Mouse (Mus musculus) subcutaneous adipose tissue, adult 2 months (tissue): Measurements from ENCODE around the gene Evpl. TPM values are rescaled to one million over a fixed set of nuclear protein-coding genes. Genes with fewer than 3 reads are reported as not detected.

Source experiments
- polyA plus RNA-seq: library from polyadenylated mRNA; depleted of rRNA; stranded (reverse); fragments of >200 nt; gene quantifications from 2 replicates; pipeline ENCODE4 v1.2.3, GENCODE M21; 2012; ENCODE audit warnings: low replicate concordance; rRNA removed

The Evpl gene
- 0.26 and 2.2 TPM in 2 replicates for polyA plus RNA-seq

DNA sequence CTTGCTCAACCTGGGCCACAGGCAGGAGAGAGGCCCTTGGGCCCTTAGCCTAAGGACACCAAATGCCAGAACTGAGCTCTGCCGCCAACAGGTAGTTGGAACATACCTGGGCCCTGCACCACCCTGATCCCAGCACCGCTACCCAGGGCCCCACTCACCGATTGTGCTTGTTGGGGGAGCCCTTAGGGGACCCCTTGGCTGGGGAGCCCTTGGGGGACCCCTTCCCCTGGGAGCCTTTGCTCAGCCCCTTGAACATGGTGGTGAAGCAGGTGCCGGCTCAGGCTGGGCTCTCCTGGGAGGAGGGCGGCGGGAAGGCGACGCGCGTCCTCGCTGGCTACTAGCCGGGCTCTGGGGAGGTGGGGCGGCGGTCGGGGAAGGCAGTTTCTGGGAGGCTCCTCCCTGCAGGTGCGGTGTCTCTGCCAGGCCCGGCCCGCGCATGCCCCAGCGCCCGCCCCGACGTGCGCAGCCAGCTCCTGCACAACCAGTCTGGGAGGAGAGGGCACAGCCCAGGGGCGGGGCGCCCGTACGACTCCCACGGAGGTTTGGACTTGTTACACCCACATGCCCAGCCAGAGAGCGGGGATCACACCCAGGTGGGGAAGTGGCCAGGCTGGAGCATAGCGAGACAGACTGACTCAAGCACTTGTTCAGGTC lies at the start of gene Evpl:
TSS of gene Evpl (minus strand) at position 336 of the 654 bp plus-strand sequence.

GRCm38 (mm10) chr11:116280751-116281663 lies 43.1 kb upstream of the Evpl start, which contains the start of gene Galr2:
Galr2 (plus strand) TSS chr11:116280939.

GRCm38 (mm10) chr11:116274045-116274666 lies 36.3 kb upstream of the Evpl start, which contains the start of gene Srp68:
Srp68 (minus strand) TSS chr11:116274217.

GRCm38 (mm10) chr11:116198639-116199531 lies 39.0 kb downstream of the Evpl start, which contains the start of the genes Ten1 and Acox1:
Ten1 (plus strand) TSS chr11:116198855.
Acox1 (minus strand) TSS chr11:116199045.

Other genes starting within 250 kb of the Evpl start
- 26.1 and 53.1 TPM in 2 replicates for gene Galk1, start 225.4 kb downstream of the Evpl start, polyA plus RNA-seq
- 78.9 and 242 TPM in 2 replicates for gene H3f3b, start 210.1 kb downstream of the Evpl start, polyA plus RNA-seq
- 23.6 and 56.2 TPM in 2 replicates for gene Unk, start 207.8 kb downstream of the Evpl start, polyA plus RNA-seq
- 1.7 and 7.5 TPM in 2 replicates for gene Unc13d, start 160.1 kb downstream of the Evpl start, polyA plus RNA-seq
- 189 and 264 TPM in 2 replicates for gene Wbp2, start 151.1 kb downstream of the Evpl start, polyA plus RNA-seq
- 41.1 and 61.3 TPM in 2 replicates for gene Trim47, start 110.9 kb downstream of the Evpl start, polyA plus RNA-seq
- 12.7 and 19.1 TPM in 2 replicates for gene Trim65, start 106.9 kb downstream of the Evpl start, polyA plus RNA-seq
- 43.3 and 80.0 TPM in 2 replicates for gene Mrpl38, start 99.2 kb downstream of the Evpl start, polyA plus RNA-seq
- 15.9 and 34.9 TPM in 2 replicates for gene Fbf1, start 69.9 kb downstream of the Evpl start, polyA plus RNA-seq
- gene Ten1, start 39.2 kb downstream of the Evpl start, polyA plus RNA-seq = 11.0 and 38.0 TPM in 2 replicates
- gene Acox1, start 39.0 kb downstream of the Evpl start, polyA plus RNA-seq = 158 and 369 TPM in 2 replicates
- 47.5 and 69.1 TPM in 2 replicates for gene Srp68, start 36.1 kb upstream of the Evpl start, polyA plus RNA-seq
- gene Galr2, start 42.9 kb upstream of the Evpl start, polyA plus RNA-seq = 0.06 and 2.1 TPM in 2 replicates
- 36.6 and 41.8 TPM in 2 replicates for gene Exoc7, start 69.2 kb upstream of the Evpl start, polyA plus RNA-seq
- gene Foxj1, start 97.3 kb upstream of the Evpl start, polyA plus RNA-seq = 0.04 and 2.2 TPM in 2 replicates
- 2.8 and 8.2 TPM in 2 replicates for gene Rnf157, start 175.0 kb upstream of the Evpl start, polyA plus RNA-seq
- gene Ubald2, start 196.0 kb upstream of the Evpl start, polyA plus RNA-seq = 83.9 and 86.6 TPM in 2 replicates
- 0.19 and 0.31 TPM in 2 replicates for gene Qrich2, start 228.2 kb upstream of the Evpl start, polyA plus RNA-seq